Mouse (Mus musculus) intestine, postnatal 0 days (tissue): Measurements from ENCODE around the gene C2cd5. TPM values are rescaled to one million over a fixed set of nuclear protein-coding genes. Genes with fewer than 3 reads are reported as not detected.

Experiments
- ATAC-seq: fragments of 200-750 bp; cut with Nextera tagmentation; 2 replicates; pipeline ENCODE4 v1.8.0; 2017; ENCODE audit warnings: mild to moderate bottlenecking, moderate TSS enrichment, moderate library complexity
- H3K27ac ChIP-seq: fragments of 300-500 bp; sonication (generic); 2 replicates; pipeline ENCODE4 v1.5.1; 2014; ENCODE audit warnings: mild to moderate bottlenecking, low read depth, low read length, moderate library complexity
- H3K27me3 ChIP-seq: fragments of 300-500 bp; sonication (generic); replicated peaks from 2 replicates; pipeline ENCODE4 v1.6.1; 2014; ENCODE audit warnings: low read length, mixed read lengths; ENCODE audit not compliant: control insufficient read depth, insufficient read depth
- H3K36me3 ChIP-seq: fragments of 300-500 bp; sonication (generic); 2 replicates; pipeline ENCODE4 v1.6.1; 2014; ENCODE audit warnings: mild to moderate bottlenecking, moderate library complexity; ENCODE audit not compliant: control insufficient read depth, insufficient read depth
- H3K4me1 ChIP-seq: fragments of 300-500 bp; sonication (generic); replicated peaks from 2 replicates; pipeline ENCODE4 v1.6.1; 2014; ENCODE audit warnings: antibody characterized with exemption, low read length, mixed read lengths; ENCODE audit not compliant: control insufficient read depth, insufficient read depth
- H3K4me2 ChIP-seq: fragments of 300-500 bp; sonication (generic); replicated peaks from 2 replicates; pipeline ENCODE4 v1.6.1; 2014; ENCODE audit warnings: low read depth, mild to moderate bottlenecking, moderate library complexity
- H3K4me3 ChIP-seq: fragments of 300-500 bp; sonication (generic); 2 replicates; pipeline ENCODE4 v1.5.1; 2014; ENCODE audit warnings: low read depth, low read length
- H3K9ac ChIP-seq: fragments of 300-500 bp; sonication (generic); 2 replicates; pipeline ENCODE4 v1.6.1; 2014; ENCODE audit warnings: mild to moderate bottlenecking, low read depth, low read length
- H3K9me3 ChIP-seq: fragments of 300-500 bp; sonication (generic); 2 replicates; pipeline ENCODE4 v1.6.1; 2016; ENCODE audit warnings: mixed run types; ENCODE audit not compliant: control insufficient read depth
- CTCF ChIP-seq: sonication (generic); IDR thresholded peaks from 2 replicates; pipeline ENCODE4 v1.5.1; 2016; ENCODE audit warnings: low read depth, mild to moderate bottlenecking, control low read depth, antibody characterized with exemption, moderate library complexity
- WGBS: fragments of 180-500 bp; shearing (Covaris S2); extraction: QIAGEN DNeasy Blood & Tissue Kit; methylation state at CpG from one replicate; pipeline ENCODE4 v1.1.7; 2014; 5-methylcytosine and 5-hydroxymethylcytosine counted together
- polyA plus RNA-seq: library from polyadenylated mRNA; unstranded; fragments of >200 nt; fragmentation: Nextera tagmentation; extraction: Ambion mirVana; gene quantifications from 2 replicates; pipeline ENCODE4 v1.2.1, GENCODE M21; 2015

Gene C2cd5
- polyA plus RNA-seq, 1 experiment from 2014 or later: 10.2 TPM

DNA sequence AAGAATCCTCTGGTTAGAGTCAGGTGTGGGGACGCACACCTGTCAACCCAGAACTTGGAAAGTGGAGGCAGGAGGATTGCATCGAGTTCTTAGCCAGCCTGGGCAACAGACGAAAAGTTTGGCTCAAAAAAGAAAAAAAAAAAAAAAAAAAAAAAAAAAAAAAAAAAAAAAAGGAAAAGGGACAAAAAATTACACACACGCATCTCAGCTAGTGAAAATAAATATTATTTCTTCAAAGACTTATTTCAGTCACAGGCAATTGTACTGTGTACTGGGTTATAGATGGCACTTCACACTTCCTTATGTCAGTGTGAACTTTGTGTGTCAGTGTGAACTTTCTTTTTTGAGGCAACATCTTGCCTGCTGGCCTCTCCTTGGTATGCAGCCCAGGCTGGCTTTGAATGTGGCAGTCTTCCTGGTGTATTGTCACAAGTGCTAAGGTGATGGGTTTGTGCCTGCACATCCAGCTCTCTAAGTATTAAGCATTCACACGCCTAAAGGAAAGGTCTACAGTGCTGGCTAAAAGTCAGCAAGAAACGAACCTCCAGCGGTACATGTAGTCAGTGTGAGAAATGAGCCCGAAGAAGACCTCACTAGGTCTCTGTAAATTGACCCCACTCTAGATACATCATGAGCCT, 656 bp upstream of the C2cd5 start:
- Histone ChIP-seq H3K36me3 (no peaks in the 10 kb centered on the region), H3K9ac (peak overlapping the region; percentile 75), H3K4me2 (peak overlapping the region; percentile 84), H3K4me3 (peak overlapping the region; percentile 73), H3K9me3 (no peaks in the 10 kb centered on the region), H3K27ac (peak overlapping the region; percentile 87; the same call in 1 of the 2 replicates), H3K4me1 (no peaks in the 10 kb centered on the region), H3K27me3 (no peaks in the 10 kb centered on the region)
- WGBS: 51% methylated on average over 8 of the region's 8 CpGs
- no peak for ATAC-seq
- no peak for TF ChIP-seq CTCF

DNA sequence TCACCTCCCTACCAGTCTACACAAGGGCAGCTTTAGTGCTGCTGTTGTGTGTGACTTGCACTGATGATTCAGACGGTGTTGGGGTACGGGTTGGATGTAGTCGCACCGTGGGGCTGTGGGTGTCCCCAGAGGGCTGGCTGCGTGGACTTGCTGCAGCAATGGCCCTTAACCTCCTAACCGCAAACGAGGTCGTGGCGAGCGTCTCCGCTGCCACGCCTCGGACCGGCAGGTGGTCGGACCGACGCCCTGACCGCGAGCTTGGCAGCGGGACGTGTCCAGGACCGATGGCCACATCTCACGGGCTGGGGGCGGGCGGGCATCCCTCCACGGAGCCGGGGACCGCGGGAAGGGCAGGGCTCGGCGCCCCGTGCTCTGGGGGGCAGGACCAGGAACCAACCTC, 660 bp downstream of the C2cd5 start:
- Histone ChIP-seq H3K4me3 (peak overlapping the region; percentile 73), H3K9ac (peak overlapping the region; percentile 75), H3K4me1 (no peaks in the 10 kb centered on the region), H3K27me3 (no peaks in the 10 kb centered on the region), H3K27ac (peak overlapping the region; percentile 87), H3K36me3 (peaks cover 3% of the 10 kb centered on the region; the same call in 1 of the 2 replicates), H3K4me2 (peak overlapping the region; percentile 84), H3K9me3 (no peaks in the 10 kb centered on the region)
- TF ChIP-seq CTCF: peak; percentile 45
- under 1% methylated on average over 32 of the region's 32 CpGs for WGBS
- ATAC-seq: peak; percentile 55

DNA sequence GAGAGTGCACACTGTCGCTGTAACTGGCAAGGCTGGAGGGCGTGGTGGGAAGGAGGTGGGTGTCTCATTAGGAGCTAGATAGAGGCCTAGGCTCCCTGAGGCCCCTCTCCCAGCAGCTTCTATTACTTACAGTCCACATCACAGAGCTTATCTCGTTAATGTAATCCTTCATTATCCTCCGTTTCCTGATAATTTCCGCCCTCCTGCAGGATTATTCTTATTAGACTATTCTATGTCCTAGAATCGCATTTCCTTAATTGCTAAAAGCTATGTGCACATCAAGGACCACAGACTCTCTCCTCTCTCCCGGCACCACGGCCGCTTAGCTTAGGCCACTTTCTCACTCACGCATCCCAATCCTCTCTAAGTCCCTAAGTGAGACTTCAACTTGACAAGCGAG, 4.8 kb downstream of the C2cd5 start:
- 73% methylated on average over 11 of the region's 11 CpGs for WGBS

DNA sequence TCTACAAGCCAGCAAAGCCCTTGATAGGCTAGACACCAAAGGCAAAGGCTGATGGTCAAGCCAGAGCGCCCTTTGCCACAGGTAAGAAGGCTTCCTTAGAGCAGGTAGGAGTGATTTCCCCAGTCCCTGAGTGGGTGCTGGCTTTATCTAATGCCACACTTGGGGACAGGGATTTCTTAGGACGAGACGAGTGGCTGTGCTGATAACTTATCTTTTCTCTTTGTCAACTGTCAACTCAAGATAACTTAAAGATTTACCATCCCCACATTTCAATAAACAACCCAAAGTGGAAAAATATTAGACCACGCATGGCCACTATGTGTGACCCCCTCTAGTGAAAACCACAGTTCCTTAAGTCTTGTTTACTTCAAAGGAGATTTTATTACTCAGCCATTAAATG, 7.1 kb downstream of the C2cd5 start:
- WGBS: 49% methylated on average over 4 of the region's 4 CpGs
- Histone ChIP-seq H3K36me3 (peaks cover 15% of the 10 kb centered on the region), H3K9ac (no peak overlapping the region), H3K9me3 (no peaks in the 10 kb centered on the region), H3K27me3 (no peaks in the 10 kb centered on the region), H3K27ac (peak overlapping the region; percentile 28; the same call in 1 of the 2 replicates), H3K4me3 (no peak overlapping the region), H3K4me1 (no peaks in the 10 kb centered on the region), H3K4me2 (no peak overlapping the region)
- ATAC-seq: no peak
- no peak for TF ChIP-seq CTCF

More for the DNA sequence above, 4.8 kb downstream of the C2cd5 start:
- ATAC-seq: no peak
- H3K36me3 ChIP-seq: peaks cover 12% of the 10 kb centered on the region
- H3K4me3 ChIP-seq: no peak overlapping the region
- no peak overlapping the region for H3K4me2 ChIP-seq
- no peaks in the 10 kb centered on the region for H3K27me3 ChIP-seq
- no peak for TF ChIP-seq CTCF
- no peaks in the 10 kb centered on the region for H3K9me3 ChIP-seq
- no peak overlapping the region for H3K9ac ChIP-seq
- no peaks in the 10 kb centered on the region for H3K4me1 ChIP-seq
- H3K27ac ChIP-seq: no peak overlapping the region

DNA sequence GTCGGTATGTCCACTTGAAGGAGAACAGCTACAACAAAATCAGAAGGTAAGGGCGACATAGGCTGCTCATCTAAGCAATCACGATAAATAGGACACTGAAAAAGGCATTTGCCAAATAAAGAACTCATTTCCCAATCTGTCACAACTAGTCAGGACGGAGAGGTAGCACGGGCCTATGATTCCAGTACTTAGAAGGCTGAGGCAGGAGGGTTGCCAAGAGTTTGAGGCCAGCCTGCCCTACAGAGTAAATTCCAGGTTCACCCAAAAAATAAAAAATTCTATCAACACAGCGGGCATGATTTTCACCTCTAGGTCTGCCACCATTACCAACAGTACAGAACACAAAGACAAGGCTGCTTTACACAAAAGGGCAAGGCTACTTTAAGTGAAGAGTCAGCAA, 8.9 kb downstream of the C2cd5 start:
- Histone ChIP-seq H3K4me2 (no peak overlapping the region), H3K4me3 (no peak overlapping the region), H3K4me1 (no peaks in the 10 kb centered on the region), H3K27ac (no peak overlapping the region), H3K9me3 (no peaks in the 10 kb centered on the region), H3K27me3 (no peaks in the 10 kb centered on the region), H3K9ac (no peak overlapping the region), H3K36me3 (peaks cover 30% of the 10 kb centered on the region)
- ATAC-seq: no peak
- no peak for TF ChIP-seq CTCF
- WGBS: 96% methylated on average over 6 of the region's 6 CpGs

DNA sequence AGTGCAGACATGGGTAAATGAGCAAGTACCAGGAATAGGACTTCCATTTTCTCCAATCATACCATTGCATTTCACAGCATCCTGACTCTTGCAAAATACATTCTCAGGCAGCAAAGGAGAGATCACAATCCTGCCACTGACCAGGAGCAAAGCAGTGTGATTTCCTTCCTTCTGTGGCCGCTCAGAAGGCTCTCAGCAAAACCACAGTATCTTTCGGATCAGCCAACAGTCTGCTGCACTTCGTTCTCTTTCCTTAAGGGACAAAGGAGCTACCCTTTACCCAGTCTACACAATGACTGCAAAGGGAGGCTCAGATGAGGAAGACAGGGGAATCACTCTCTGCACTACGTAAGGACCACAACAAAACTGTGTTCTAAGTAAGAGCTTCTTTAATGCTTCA, 12.6 kb downstream of the C2cd5 start:
- Histone ChIP-seq H3K9ac (no peak overlapping the region), H3K4me3 (no peak overlapping the region), H3K36me3 (peaks cover 60% of the 10 kb centered on the region), H3K9me3 (no peaks in the 10 kb centered on the region), H3K27me3 (no peaks in the 10 kb centered on the region), H3K4me1 (no peaks in the 10 kb centered on the region), H3K27ac (no peak overlapping the region), H3K4me2 (no peak overlapping the region)
- ATAC-seq: no peak
- 93% methylated on average over 4 of the region's 4 CpGs for WGBS
- no peak for TF ChIP-seq CTCF
